Mouse (Mus musculus): ENCODE results near the gene Plb1.

GRCm38 (mm10) chr5:32328139-32328538, 95.6 kb downstream of the Plb1 start:
- TF ChIP-seq POLR2A (IDR thresholded peaks at IDR 0.05; ENCODE audit: control insufficient read depth, low read depth, low read length) = no peak
- no peak for TF ChIP-seq CTCF (IDR thresholded peaks at IDR 0.05; ENCODE audit: control insufficient read depth, insufficient read depth, insufficient replicate concordance, low read depth, low read length)
